Mouse (Mus musculus) adrenal gland, postnatal 4 days (tissue): ENCODE measurements around the gene Perm1. TPM values are rescaled to one million over a fixed set of nuclear protein-coding genes. Genes with fewer than 3 reads are reported as not detected.

ENCODE experiments used
- DNase-seq, 2 experiments: peaks; one replicate each; pipeline ENCODE4 v3.0.0; 2021 to 2022; ENCODE audit warnings: low spot score in 2 of 2, mixed read lengths in 2 of 2
- microRNA-seq: library from miRNA; unstranded; fragments of <30 nt; microRNA quantifications from one replicate; pipeline ENCODE4 v1.2.0, GENCODE M21; 2021
- total RNA-seq, 2 experiments: library from RNA; stranded (reverse); gene quantifications; 2 replicates each; pipeline ENCODE4 v1.2.3; 2021

Perm1 gene
- total RNA-seq, 2 experiments from 2014 or later: 4.1 to 4.7 TPM

DNA sequence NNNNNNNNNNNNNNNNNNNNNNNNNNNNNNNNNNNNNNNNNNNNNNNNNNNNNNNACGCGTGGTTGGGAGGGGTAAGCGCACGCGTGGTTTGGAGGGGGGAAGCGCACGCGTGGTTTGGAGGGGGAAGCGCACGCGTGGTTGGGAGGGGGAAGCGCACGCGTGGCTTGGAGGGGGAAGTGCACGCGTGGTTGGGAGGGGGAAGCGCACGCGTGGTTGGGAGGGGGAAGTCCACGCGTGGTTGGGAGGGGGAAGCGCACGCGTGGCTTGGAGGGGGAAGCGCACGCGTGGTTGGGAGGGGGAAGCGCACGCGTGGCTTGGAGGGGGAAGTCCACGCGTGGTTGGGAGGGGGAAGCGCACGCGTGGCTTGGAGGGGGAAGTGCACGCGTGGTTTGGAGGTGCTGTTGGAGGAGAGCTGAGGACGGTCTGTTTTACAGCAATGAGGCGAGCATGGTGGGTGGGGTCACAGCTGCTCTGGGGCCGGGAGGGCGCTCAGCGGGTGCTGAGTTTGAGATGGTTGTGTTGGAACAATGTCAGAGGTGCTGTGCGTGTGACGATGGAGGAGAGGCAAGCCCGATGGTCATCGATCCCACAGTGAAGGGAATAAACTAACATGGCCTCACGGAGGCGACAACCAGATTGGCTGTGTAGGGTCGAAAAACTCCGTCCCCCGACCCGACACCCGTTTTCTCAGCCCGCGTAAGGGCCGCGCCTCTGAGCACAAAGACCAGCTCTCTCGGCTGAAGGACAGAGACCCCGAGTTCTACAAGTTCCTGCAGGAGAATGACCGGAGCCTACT, 21.2 kb downstream of the Perm1 start:
- DNase-seq: no peak

DNA sequence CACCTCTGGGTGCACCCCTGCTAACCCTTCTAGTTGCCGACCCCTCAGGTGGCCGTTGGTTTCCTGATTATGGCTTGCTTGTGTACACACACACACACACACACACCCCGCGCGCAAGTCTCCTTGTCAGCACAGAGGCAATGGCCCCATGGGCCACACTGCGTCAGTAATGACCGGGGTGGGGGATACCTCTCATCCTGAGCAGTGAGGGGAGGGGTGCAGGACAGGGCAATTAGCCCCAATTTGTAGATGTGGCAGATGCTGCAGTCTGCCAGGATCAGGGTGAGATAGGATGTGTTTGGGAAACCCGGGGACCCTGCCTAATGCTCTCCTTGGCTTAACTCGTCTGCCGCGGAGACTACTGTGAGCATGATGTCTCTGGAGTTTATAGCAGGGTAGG, 33.9 kb downstream of the Perm1 start:
- DNase-seq: no peak

DNA sequence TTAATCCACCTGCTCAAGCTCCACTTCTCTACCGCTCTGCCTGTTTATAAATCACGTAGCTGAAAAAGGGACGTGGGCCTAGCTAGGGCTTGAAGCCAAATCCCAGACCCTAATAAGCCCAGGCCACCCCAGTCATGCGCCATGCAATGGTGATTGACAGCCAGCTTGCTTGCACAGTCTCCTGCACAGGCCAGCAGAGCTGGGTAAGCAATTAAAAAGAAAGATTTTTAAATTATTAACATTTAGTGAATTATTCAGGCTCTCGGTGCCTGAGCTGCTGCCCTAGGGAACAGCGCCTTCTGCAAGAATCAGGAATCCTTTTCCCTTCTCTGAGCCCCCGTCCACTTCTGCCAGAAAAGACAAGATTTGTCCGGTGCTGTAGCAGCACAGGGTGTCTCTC, 35.4 kb downstream of the Perm1 start:
- no peak for DNase-seq

DNA sequence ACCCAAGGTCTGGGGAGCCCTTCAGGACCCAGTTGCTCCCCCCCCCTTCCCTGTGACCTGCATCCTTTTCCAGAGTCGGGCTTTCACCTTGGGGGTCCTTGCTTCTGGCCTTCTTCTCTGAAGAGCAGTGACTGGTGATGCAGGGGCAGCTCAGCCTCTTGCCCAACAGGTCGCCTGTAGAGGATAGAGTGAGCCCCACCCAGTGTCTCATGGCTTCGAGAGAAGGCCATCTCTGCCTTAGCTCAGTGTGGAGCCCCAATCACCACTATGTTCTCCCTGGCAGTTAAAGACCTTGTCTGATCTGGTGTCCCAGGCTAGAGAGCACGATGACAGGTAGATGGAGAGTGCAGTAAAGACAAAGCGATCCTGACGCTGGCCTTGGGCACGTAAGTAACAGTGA, 36.5 kb downstream of the Perm1 start:
- no peak for DNase-seq

DNA sequence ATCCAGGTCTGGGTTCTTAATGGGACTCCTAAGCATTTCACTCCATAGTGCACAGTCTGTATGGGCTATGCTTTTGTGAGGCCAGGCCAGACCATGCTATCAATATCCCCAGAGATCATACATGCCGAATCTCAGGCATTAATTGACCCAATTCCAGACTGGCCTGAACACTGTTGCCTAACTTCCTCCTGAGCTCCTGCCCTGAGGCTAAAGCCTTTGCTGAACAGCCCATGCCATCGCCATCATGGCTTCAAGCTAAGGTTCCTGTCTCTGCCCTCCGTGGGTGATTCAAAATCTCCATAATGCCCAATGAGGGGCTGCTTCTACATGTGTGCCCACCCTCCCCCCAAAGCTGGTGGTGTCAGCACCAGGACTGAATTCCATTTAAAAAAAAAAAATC, 37.0 kb downstream of the Perm1 start:
- no peak for DNase-seq

DNA sequence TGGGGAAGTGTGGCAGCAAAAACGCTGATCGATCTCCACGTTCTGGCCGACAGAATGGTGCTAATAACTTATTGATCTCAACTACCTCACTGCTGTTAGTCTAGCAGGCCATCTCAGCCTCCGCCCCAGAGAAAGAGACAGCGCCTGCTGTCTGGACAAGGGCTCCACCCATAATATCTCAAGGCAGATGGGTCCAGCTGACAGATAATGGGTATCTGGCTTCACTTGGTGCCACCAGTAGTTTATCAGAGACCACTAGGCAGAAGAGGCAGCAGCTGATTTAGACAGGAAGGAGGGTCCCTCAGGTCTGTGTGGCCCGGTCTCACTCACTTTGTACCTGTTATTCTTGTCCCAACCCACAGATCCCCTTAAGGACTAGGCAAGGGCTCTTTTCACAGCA, 37.4 kb downstream of the Perm1 start:
- no peak for DNase-seq

DNA sequence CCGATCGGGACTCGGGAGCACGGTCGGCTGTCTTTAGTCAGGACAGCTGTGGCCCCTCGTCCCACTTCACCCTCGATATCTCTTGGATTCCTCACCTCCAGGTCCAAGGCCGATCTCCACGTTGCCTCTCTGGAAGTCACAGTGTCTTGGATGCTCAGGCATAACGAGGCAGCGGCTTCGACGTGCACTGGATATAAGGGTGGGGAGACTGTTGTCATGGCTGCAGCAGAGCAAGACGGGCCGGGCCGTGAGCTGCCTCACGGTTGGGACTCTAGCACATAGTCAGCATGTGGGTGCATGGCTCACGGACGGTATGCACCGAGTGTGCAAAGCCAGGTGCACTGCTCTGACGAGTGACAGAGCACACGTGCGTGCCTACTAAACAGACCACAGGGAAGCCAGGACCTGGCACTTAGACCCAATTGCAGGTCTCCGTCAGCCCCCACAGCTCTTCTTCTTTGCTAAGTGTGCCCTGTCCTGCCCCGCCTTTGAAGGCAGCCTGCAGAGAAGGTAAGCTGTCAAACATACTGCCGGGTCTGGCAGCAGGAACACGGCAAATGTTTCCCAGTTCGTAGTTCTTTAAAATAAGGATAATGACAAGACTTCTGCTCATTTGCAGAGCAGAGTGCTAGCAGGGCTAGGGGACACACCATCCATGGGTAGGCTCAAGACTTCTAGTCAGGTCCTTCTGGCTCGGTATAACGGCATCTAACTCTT, 38.9 kb downstream of the Perm1 start:
- no peak for DNase-seq

DNA sequence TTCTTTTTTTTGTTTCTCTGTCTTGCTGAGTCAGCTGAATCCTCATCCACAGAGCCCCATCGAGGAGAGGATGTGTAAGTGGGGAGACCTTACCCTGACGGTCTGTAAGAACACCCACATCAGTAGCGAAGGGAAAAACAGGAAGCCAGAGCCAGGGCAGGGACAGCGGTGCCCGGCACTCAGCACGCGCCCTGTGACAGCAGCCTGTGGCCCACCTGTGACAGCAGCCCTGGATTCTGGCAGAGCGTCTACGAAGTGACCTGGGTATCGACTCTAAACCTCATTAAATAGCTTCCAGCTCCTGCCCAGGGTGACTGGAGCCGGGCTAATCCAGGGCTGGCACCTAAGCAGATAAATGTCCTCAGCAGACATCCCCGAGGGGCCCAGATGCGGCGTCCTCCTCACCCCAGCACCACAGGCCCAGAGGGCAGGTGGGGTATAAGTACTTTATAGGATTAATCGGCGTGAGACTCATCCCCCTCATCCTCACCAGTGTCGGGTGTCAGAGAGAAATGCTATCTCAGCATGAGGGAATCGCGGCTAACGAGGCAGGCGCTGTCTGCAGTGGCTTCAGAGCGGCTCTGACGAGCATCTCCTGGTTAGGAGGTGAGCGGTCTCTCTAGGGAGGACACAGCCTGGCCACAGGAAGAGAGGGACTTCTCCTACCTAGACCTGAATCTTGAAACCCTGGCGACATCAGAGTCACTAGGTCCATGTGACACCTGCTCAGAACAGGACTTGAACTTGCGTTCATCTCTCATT, 39.6 kb downstream of the Perm1 start, which contains the start of gene Samd11:
Gene Samd11, minus strand, starts transcription at position 580 of the 762 bp plus-strand sequence.
- DNase-seq: no peak

Small RNA genes within 50 kb of the gene (microRNA-seq; reads per million reads assigned to microRNA genes)
- 1.3 reads per million for gene Mir7658

Other genes starting within 250 kb of the Perm1 start
- gene B3galt6, start 223.2 kb upstream of the Perm1 start, total RNA-seq: 1 to 10 TPM; 7.2 to 7.7 TPM
- 100 to 1,000 TPM; 224 to 231 TPM for gene Sdf4, start 223.0 kb upstream of the Perm1 start, total RNA-seq
- gene Tnfrsf4, start 202.0 kb upstream of the Perm1 start, total RNA-seq: 1 to 10 TPM; 2.9 to 3.4 TPM
- gene Tnfrsf18, start 189.7 kb upstream of the Perm1 start, total RNA-seq: under 1 TPM in 1 of 2 experiments, not detected in 1; 0.39 TPM
- gene Ttll10, start 156.5 kb upstream of the Perm1 start, total RNA-seq: 1 to 10 TPM in 1 of 2 experiments, under 1 TPM in 1; 0.59 to 5.0 TPM
- gene 9430015G10Rik, start 105.9 kb upstream of the Perm1 start, total RNA-seq: 10 to 100 TPM; 18.1 to 21.1 TPM
- under 1 TPM; 0.20 to 0.22 TPM for gene Rnf223, start 85.4 kb upstream of the Perm1 start, total RNA-seq
- gene Agrn, start 18.4 kb upstream of the Perm1 start, total RNA-seq: 100 to 1,000 TPM in 1 of 2 experiments, 10 to 100 TPM in 1; 92.2 to 139 TPM
- 1 to 10 TPM; 1.9 to 2.8 TPM for gene Isg15, start 15.1 kb upstream of the Perm1 start, total RNA-seq
- gene AW011738, start 12.6 kb upstream of the Perm1 start, total RNA-seq: 1 to 10 TPM; 3.7 to 4.8 TPM
- 10 to 100 TPM; 26.9 to 27.8 TPM for gene Plekhn1, start 19.0 kb downstream of the Perm1 start, total RNA-seq
- gene Noc2l, start 20.1 kb downstream of the Perm1 start, total RNA-seq: 10 to 100 TPM; 41.5 to 47.3 TPM
- 1 to 10 TPM; 5.9 to 8.0 TPM for gene Samd11, start 39.8 kb downstream of the Perm1 start, total RNA-seq
- gene Vmn2r-ps159, start 115.2 kb downstream of the Perm1 start, total RNA-seq: not detected